Mouse (Mus musculus) right cerebral cortex, postnatal 25 days (tissue): Measurements from ENCODE around the gene AI413582.

ENCODE experiments used
- DNase-seq: peaks from one replicate; pipeline ENCODE4 v3.0.0; 2022

The AI413582 gene

GRCm38 (mm10) chr17:27513916-27514762, 51.4 kb downstream of the AI413582 start:
- DNase-seq: no peak
